ENCODE assay signal across 9 mouse cellular contexts in the genomic region with DNA sequence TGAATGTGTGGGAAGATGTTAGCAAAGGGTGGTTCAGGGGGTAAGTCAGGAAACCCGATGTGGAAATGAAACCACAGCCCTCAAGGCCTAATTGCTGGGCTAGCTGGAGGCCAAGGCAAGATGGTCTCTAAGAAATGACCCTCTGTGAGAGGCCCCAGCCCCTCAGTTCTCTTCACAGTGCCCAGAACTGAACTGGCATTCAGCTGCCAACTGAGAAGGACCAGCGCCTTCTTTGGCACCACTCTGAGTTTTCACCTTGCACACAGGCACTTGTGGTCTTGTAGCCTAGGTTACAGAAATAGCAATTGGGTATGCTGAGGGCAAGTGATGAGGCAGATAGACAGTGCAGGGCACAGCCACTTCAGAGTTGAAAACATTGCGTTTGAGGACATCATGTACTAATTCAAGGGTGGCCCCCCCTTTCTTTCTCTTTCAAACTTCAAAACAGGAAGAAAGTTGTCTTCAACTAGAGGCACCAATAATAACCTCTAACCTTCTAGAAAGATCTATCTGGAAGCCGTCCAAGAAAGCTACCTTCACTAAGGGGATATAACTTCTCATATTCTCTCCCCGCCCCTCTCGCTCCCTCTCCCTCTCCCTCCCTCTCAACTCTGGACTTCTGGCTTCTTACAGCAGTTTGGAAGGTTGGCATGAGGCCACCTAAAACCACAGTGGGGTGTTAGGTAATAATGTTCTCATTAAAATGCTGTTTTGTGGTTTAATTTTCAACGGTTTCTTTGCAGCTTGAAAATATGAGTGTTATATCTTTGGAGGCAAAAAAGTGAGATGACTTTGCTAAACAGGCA. TPM values are rescaled to one million over a fixed set of nuclear protein-coding genes. Genes with fewer than 3 reads are reported as not detected.
DNase-seq lines count a peak whose midpoint lies in the region; ATAC-seq and TF ChIP-seq lines count a peak whose summit lies in the region.
"Had no signal": no experiment of that assay in that cellular context is flagged by ENCODE, and none has a peak within 500 bp of the region (broad histone marks: within the 10 kb centered on the region; RNA-seq: fewer than 3 reads in every experiment).

No protein-coding gene starts in this region.

- H3K4me1 ChIP-seq in heart, adult 2 months (ENCODE audit: control insufficient read depth, insufficient read depth, low read length): peaks cover 5% of the 10 kb centered on the region
- no peaks in the 10 kb centered on the region for H3K4me1 ChIP-seq in forebrain, embryonic 16.5 days (replicated peaks; ENCODE audit: control insufficient read depth, insufficient read depth, low read length)

- no peaks in the 10 kb centered on the region for H3K27me3 ChIP-seq in heart, adult 2 months (ENCODE audit: control insufficient read depth, insufficient read depth, low read length)
- H3K27me3 ChIP-seq in forebrain, embryonic 16.5 days (replicated peaks; ENCODE audit: control insufficient read depth, insufficient read depth, low read length): no peaks in the 10 kb centered on the region
- H3K27me3 ChIP-seq: heart, embryonic 15.5 days had no signal

- H3K4me3 ChIP-seq in heart, adult 2 months: no peak overlapping the region
- H3K4me3 ChIP-seq in forebrain, embryonic 16.5 days (replicated peaks; ENCODE audit: low read length): no peak overlapping the region
- H3K4me3 ChIP-seq: heart, embryonic 15.5 days had no signal

- intact Hi-C loops in heart, adult 2 months (cut with DNase I): no loop called here
- intact Hi-C loops in heart, postnatal 25 days (cut with DNase I): loop anchor here (5.0 kb wide), 1 partner anchor 317 kb away; no protein-coding TSS in a partner anchor

- H3K36me3 ChIP-seq in heart, adult 2 months (ENCODE audit: control insufficient read depth, insufficient read depth, low read length): no peaks in the 10 kb centered on the region
- no peaks in the 10 kb centered on the region for H3K36me3 ChIP-seq in forebrain, embryonic 16.5 days (ENCODE audit: control insufficient read depth, insufficient read depth)
- H3K36me3 ChIP-seq: heart, embryonic 15.5 days had no signal

- peak; percentile 80 for ATAC-seq in activated CD4-positive, CD25-positive, alpha-beta regulatory T cell, adult 4 months
- ATAC-seq in forebrain, embryonic 16.5 days: no peak

- peak; percentile 41 to 56 for DNase-seq in heart, adult 2 months
- DNase-seq in heart, postnatal 25 days (ENCODE audit: low spot score): no peak
- peak; percentile 57 for DNase-seq in kidney, postnatal 14 days
- DNase-seq in natural killer cell, adult 2 months (ENCODE audit: low spot score in 2 of 2): peak; percentile 86 to 88
- DNase-seq in c-Kit-positive CD71-positive TER-119-positive erythroid progenitor cells, embryonic 14.5 days (ENCODE audit: low spot score): no peak
- no peak for DNase-seq in embryo, embryonic 10.5 days (ENCODE audit: low spot score)

- no peak for TF ChIP-seq EP300 in heart, adult 2 months (IDR thresholded peaks at IDR 0.05; ENCODE audit: insufficient read depth, low read depth, low read length)

- H3K9ac ChIP-seq in heart, adult 2 months (ENCODE audit: low read depth, low read length): no peak overlapping the region
- no peak overlapping the region for H3K9ac ChIP-seq in forebrain, embryonic 16.5 days (replicated peaks; ENCODE audit: low read depth, low read length)
- H3K9ac ChIP-seq: heart, embryonic 15.5 days had no signal

- no peaks in the 10 kb centered on the region for H3K79me2 ChIP-seq in heart, adult 2 months (replicated peaks; ENCODE audit: control insufficient read depth, insufficient read depth, low read length)

- TF ChIP-seq CTCF in heart, adult 2 months (IDR thresholded peaks at IDR 0.05): no peak

- H3K9me3 ChIP-seq in forebrain, embryonic 16.5 days (ENCODE audit: control insufficient read depth, low read length): no peaks in the 10 kb centered on the region
- H3K9me3 ChIP-seq: heart, embryonic 15.5 days had no signal

- H3K27ac ChIP-seq in heart, adult 2 months: peak overlapping the region; percentile 28; the same call in 1 of the 2 replicates
- H3K27ac ChIP-seq in forebrain, embryonic 16.5 days (ENCODE audit: low read length): no peak overlapping the region
- H3K27ac ChIP-seq: heart, embryonic 15.5 days had no signal

- no peak overlapping the region for H3K4me2 ChIP-seq in forebrain, embryonic 16.5 days (ENCODE audit: low read length)
- H3K4me2 ChIP-seq: heart, embryonic 15.5 days had no signal

- 52% methylated on average over 7 of the region's 7 CpGs for WGBS in heart, adult 2 months
- 81% methylated on average over 7 of the region's 7 CpGs for WGBS in forebrain, embryonic 16.5 days

- no peak for TF ChIP-seq POLR2A in heart, adult 2 months (IDR thresholded peaks at IDR 0.05; ENCODE audit: insufficient read depth, low read depth, low read length)

RNA-seq across cellular contexts. Expression of a gene that starts 22.8 kb away (rescaled TPM):
- 1 to 10 TPM; 7.0 to 7.8 TPM for total RNA-seq in heart, adult 2 months (2021)
- 28.4 and 29.8 TPM in 2 replicates for polyA plus RNA-seq in heart, adult 2 months (2012; rRNA removed)
- 10 to 100 TPM; 10.0 to 11.2 TPM for total RNA-seq in heart, postnatal 25 days (2021)
- polyA plus RNA-seq in activated CD4-positive, CD25-positive, alpha-beta regulatory T cell, adult 4 months (2017; shearing (Covaris generic)): 10 to 100 TPM in 1 of 2 experiments, 1 to 10 TPM in 1; 7.4 to 16.6 TPM
- 11.3 and 14.4 TPM in 2 replicates for polyA plus RNA-seq in forebrain, embryonic 16.5 days (2015; fragmentation: Nextera tagmentation; extraction: Ambion mirVana)

Comparison
In these comparisons a context has a peak if more than half of its experiments do, and no peak if none do; other contexts are left out.
1. DNase-seq: peak in heart, adult 2 months (2 of 2), kidney, postnatal 14 days (single experiment) and natural killer cell, adult 2 months (2 of 2); none in heart, postnatal 25 days (single experiment), c-Kit-positive CD71-positive TER-119-positive erythroid progenitor cells, embryonic 14.5 days (single experiment) and embryo, embryonic 10.5 days (single experiment).